Mouse (Mus musculus) kidney, adult 2 months (tissue): ENCODE measurements around the gene Psmb10.

Experiments
- CTCF ChIP-seq: fragments of 200-500 bp; conservative IDR thresholded peaks from 2 replicates; pipeline ENCODE4 v1.5.1; 2011; ENCODE audit warnings: low read depth, mild to moderate bottlenecking, control low read depth, low read length, moderate library complexity, mixed read lengths; ENCODE audit not compliant: insufficient read depth, insufficient read length
- POLR2A ChIP-seq: fragments of 200-500 bp; IDR thresholded peaks from one replicate; pipeline ENCODE4 v1.6.1; 2011; ENCODE audit warnings: low read depth, low read length, control low read depth

GRCm38 (mm10) chr8:105975363-105975762 is 37.1 kb upstream of the Psmb10 start:
- TF ChIP-seq POLR2A (no peak), CTCF (no peak)
